Mouse (Mus musculus): ENCODE results near the gene Ptprh. TPM values are rescaled to one million over a fixed set of nuclear protein-coding genes. Genes with fewer than 3 reads are reported as not detected.
A peak's percentile ranks its signal among the peaks of the same experiment; 100 is the strongest.

Gene Ptprh
- polyA plus RNA-seq, 1 experiment = not detected

DNA sequence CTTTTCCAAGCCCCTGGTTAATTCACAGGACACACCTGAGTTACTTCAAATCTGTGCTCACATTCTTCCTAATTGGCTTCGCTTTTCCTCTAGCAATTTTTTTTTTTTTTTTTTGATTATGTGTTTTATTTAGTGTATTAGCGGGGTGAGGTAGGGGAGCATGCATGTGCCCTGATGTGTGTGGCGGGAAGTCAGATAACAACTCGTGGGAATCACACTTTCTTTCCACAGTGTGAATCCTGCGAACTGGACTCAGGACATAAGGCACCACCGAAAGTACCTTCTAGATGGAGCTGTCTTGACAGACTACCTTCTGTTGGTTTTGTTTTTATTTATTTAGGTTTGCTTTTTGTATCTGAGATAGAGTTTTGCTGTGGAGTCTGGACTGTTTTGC is 46.7 kb downstream of the Ptprh start:
- TF ChIP-seq POLR2A (IDR thresholded peaks at IDR 0.05; ENCODE audit: insufficient read depth, low read depth, low read length) (no peak), CTCF (IDR thresholded peaks at IDR 0.05; ENCODE audit: insufficient read depth, low read depth, low read length) (no peak)
- Histone ChIP-seq H3K27ac (ENCODE audit: insufficient read depth, low read depth, low read length) (no peak overlapping the region), H3K4me3 (ENCODE audit: insufficient read depth, low read depth, low read length) (no peak overlapping the region), H3K4me1 (ENCODE audit: control insufficient read depth, insufficient read depth, low read length) (peaks cover 2% of the 10 kb centered on the region; the same call in 1 of the 2 replicates)
- WGBS = 57% methylated on average over 6 of the region's 6 CpGs

DNA sequence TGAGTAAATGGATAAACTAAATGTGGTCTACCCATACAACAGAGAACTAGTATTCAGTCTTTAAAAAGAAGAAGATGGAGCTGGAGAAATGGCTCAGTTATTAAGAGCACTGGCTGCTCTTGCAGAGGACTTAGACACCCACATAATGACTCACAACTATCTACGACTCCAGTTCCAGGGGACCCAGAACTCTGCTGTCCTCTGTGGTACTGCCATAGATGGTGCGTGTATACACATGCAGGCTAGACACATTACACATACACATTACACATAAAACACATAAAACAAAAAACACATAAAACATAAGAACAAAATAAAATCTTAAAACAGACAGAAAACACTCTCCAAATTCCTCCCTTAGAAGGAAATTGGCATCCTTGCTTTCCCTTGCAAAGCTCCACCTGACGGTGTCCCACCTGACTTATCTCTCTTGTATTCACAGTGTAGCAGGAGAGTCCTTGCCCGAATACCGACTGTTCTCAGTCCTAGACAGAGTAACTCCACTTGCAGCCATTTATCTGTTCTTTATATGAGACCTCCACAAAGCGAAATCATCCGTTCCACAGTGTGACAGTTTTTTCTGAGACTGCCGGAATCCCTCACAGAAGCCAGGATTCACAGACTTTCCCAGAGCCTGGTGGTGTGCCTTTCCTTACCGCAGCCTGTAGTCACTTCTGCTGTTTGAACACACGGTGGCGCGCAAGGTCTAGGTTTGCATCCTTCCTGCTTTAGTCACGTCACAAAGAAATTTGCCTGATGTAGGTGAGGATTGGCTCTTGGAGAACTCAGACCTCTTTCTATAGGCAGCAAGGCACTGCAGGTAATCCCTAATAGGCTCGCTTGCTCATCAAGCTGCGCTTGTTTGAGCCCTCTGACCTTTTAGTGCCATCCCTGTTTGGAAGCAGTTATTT is 47.3 kb downstream of the Ptprh start:
- peak overlapping the region; percentile 65; the same call in 1 of the 2 replicates for H3K27ac ChIP-seq (ENCODE audit: insufficient read depth, low read depth, low read length)
- TF ChIP-seq POLR2A (IDR thresholded peaks at IDR 0.05; ENCODE audit: insufficient read depth, low read depth, low read length) (no peak), CTCF (IDR thresholded peaks at IDR 0.05; ENCODE audit: insufficient read depth, low read depth, low read length) (peak; percentile 86)
- H3K4me3 ChIP-seq (ENCODE audit: insufficient read depth, low read depth, low read length) = no peak overlapping the region
- H3K4me1 ChIP-seq (ENCODE audit: control insufficient read depth, insufficient read depth, low read length) = peaks cover 2% of the 10 kb centered on the region; the same call in 1 of the 2 replicates
- WGBS = 13% methylated on average over 15 of the region's 15 CpGs

DNA sequence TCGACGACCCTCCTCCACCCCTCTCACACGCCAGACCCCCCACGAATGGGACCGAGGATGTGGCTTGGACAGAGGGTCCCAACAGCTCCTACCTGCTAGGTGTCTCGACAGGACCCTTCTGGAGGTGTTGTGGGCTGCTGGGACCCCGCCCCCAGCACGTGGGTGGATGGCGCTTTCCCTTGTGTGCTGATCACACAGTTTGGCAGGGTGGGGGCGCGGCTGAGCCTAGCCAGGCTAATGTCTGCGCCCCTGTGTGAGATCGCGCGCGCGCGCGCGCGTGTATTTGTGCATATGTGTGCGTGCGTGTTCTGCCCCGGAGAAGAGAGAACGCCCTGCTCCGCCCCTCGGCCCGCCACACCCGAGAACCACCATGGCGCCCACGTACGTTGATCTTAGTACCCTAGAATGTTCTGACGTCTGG is 56.6 kb downstream of the Ptprh start, which contains the start of gene Syt5:
Gene Syt5 (minus strand): TSS at position 321 of the 421 bp plus-strand sequence.
- Histone ChIP-seq H3K4me3 (ENCODE audit: insufficient read depth, low read depth, low read length) (peak within 1 kb of the TSS; percentile 58), H3K27ac (ENCODE audit: insufficient read depth, low read depth, low read length) (peak within 1 kb of the TSS; percentile 85), H3K4me1 (ENCODE audit: control insufficient read depth, insufficient read depth, low read length) (peaks cover 10% of the 10 kb centered on the region)
- 5% methylated on average over 33 of the region's 33 CpGs for WGBS
- TF ChIP-seq POLR2A (IDR thresholded peaks at IDR 0.05; ENCODE audit: insufficient read depth, low read depth, low read length) (peak; percentile 35; the same call in 1 of the 2 replicates), CTCF (IDR thresholded peaks at IDR 0.05; ENCODE audit: insufficient read depth, low read depth, low read length) (no peak)

DNA sequence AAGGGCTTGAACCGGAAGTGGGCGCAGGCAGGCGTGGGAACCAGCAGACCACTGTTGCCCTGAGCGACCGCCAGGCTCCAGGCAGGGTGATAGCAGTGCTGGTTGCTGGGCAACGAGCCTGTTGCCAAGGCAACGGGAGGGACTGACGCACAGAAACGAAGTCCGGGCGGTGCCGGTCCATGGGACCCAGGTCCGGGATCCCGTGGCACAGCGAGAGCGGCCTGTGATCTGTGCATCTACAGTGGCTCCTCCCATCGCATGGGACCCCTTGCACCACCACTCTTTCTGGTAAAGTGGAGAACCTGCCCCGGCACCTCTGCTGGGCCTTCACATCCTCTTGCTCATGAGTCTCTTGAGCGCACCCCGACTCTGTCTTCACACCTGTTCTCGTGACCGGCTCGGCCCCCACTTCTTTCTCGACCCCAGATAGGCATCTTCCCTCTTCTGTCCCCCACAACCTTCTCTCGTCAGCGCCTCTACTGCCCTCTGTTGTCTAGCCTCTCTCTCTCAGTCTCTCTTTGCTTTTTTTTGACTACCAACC is 57.2 kb downstream of the Ptprh start:
- peaks cover 10% of the 10 kb centered on the region for H3K4me1 ChIP-seq (ENCODE audit: control insufficient read depth, insufficient read depth, low read length)
- peak overlapping the region; percentile 85 for H3K27ac ChIP-seq (ENCODE audit: insufficient read depth, low read depth, low read length)
- peak overlapping the region; percentile 58 for H3K4me3 ChIP-seq (ENCODE audit: insufficient read depth, low read depth, low read length)
- 1% methylated on average over 26 of the region's 26 CpGs for WGBS
- no peak for TF ChIP-seq CTCF (IDR thresholded peaks at IDR 0.05; ENCODE audit: insufficient read depth, low read depth, low read length)
- TF ChIP-seq POLR2A (IDR thresholded peaks at IDR 0.05; ENCODE audit: insufficient read depth, low read depth, low read length) = no peak; the same call in 1 of the 2 replicates

DNA sequence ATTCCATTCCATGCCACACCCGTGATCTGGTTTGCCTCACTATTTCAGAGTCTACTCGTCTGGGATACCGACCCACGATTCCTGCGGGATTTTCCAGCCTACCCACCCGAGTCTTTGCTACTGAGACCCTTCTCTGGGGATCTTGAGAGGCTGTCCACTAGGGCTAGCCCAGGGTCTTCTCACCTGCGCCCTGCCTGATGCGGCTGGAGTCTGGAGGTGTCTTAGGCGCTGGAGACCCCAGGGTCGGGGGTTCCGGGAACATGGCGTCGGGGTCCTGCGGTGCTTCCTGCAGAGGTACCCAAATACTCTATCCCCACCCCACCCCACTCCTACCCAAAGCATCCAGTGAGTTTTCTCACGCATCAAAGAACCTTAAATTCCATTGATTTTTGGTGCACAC is 57.8 kb downstream of the Ptprh start:
- Histone ChIP-seq H3K27ac (ENCODE audit: insufficient read depth, low read depth, low read length) (peak overlapping the region; percentile 85), H3K4me1 (ENCODE audit: control insufficient read depth, insufficient read depth, low read length) (peaks cover 10% of the 10 kb centered on the region), H3K4me3 (ENCODE audit: insufficient read depth, low read depth, low read length) (peak overlapping the region; percentile 58)
- WGBS = 51% methylated on average over 15 of the region's 15 CpGs
- no peak for TF ChIP-seq POLR2A (IDR thresholded peaks at IDR 0.05; ENCODE audit: insufficient read depth, low read depth, low read length)
- TF ChIP-seq CTCF (IDR thresholded peaks at IDR 0.05; ENCODE audit: insufficient read depth, low read depth, low read length) = no peak

DNA sequence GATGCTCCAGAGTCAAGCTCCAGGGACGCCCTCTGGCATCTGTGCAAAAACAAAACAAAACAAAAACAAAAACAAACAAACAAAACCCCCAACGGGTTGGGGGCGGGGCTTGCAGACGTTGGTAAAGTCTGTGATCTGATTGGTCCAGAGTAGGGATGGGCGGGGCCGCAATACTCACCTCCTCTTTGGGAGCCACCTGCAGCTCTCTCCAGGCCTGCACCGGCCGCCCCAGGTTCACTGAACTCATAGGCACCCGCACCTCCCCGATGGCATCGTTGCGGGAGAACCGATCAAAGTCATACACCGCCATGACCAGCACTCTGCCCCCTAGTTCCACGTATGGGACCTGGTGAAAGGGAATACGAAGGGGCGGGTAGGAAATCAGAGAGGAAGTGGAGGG is 61.8 kb downstream of the Ptprh start:
- 51% methylated on average over 17 of the region's 17 CpGs for WGBS
- Histone ChIP-seq H3K4me3 (ENCODE audit: insufficient read depth, low read depth, low read length) (no peak overlapping the region), H3K27ac (ENCODE audit: insufficient read depth, low read depth, low read length) (no peak overlapping the region), H3K4me1 (ENCODE audit: control insufficient read depth, insufficient read depth, low read length) (peaks cover 5% of the 10 kb centered on the region)
- TF ChIP-seq POLR2A (IDR thresholded peaks at IDR 0.05; ENCODE audit: insufficient read depth, low read depth, low read length) (no peak), CTCF (IDR thresholded peaks at IDR 0.05; ENCODE audit: insufficient read depth, low read depth, low read length) (no peak)

DNA sequence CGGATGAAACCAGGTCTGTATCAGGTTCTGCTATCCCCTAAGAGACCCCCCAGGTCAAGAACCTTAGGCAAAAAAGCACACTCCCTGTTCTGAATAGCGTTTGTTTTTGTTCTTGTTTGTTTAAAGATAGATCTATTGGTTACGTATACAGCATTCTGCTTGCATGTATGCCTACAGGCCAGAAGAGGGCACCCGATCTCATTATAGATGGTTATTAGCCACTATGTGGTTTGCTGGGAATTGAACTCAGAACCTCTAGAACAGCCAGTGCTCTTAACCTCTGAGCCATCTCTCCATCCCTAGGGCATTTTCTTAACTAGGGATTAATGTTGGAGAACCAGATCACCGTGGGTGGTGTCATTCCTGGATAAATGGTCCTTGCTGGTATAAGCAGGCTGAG is 62.5 kb downstream of the Ptprh start:
- TF ChIP-seq CTCF (IDR thresholded peaks at IDR 0.05; ENCODE audit: insufficient read depth, low read depth, low read length) = no peak
- no peak for TF ChIP-seq POLR2A (IDR thresholded peaks at IDR 0.05; ENCODE audit: insufficient read depth, low read depth, low read length)
- 58% methylated on average over 5 of the region's 5 CpGs for WGBS
- no peak overlapping the region for H3K4me3 ChIP-seq (ENCODE audit: insufficient read depth, low read depth, low read length)
- no peak overlapping the region for H3K27ac ChIP-seq (ENCODE audit: insufficient read depth, low read depth, low read length)
- H3K4me1 ChIP-seq (ENCODE audit: control insufficient read depth, insufficient read depth, low read length) = peaks cover 5% of the 10 kb centered on the region

DNA sequence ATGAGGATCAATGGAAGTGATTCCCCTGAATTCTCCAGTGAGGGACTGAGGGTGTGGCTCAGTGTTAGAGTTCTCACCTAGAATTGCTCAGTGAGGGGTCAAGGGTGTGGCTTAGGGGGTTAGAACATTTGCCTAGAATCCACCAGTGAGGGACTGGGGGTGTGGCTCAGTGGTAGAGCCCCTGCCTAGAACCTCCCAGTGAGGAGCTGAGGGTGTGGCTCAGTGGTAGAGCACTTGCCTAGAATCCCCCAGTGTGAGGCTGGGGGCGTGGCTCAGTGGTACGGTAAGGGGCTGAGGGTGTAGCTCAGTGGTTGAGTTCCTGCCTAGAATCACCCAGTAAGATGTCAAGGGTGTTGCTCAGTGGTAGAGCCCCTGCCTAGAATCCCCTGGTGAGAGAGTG is 64.8 kb downstream of the Ptprh start:
- WGBS = 65% methylated on average over 2 of the region's 2 CpGs
- TF ChIP-seq POLR2A (IDR thresholded peaks at IDR 0.05; ENCODE audit: insufficient read depth, low read depth, low read length) (no peak), CTCF (IDR thresholded peaks at IDR 0.05; ENCODE audit: insufficient read depth, low read depth, low read length) (no peak)
- no peaks in the 10 kb centered on the region for H3K4me1 ChIP-seq (ENCODE audit: control insufficient read depth, insufficient read depth, low read length)
- no peak overlapping the region for H3K27ac ChIP-seq (ENCODE audit: insufficient read depth, low read depth, low read length)
- no peak overlapping the region for H3K4me3 ChIP-seq (ENCODE audit: insufficient read depth, low read depth, low read length)

DNA sequence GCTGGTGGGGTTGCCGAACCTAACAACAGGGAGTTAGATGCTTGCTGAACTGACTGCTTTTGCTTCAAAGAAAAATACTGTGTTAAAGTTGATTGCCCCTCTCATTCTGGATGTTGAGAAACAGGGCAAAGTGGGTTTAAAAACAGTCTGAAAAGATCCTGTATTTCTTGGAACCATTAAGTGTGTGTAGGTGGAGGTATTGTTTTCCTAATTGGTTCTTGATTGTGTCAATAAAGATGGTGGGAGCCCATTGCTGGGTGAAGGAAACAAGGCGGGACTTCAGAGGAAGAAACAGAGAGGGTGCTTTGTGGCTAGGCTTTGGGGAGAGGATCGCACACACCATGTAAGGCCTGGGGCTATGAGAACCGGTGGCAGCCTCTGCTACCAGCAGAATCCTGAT is 66.7 kb downstream of the Ptprh start:
- Histone ChIP-seq H3K27ac (ENCODE audit: insufficient read depth, low read depth, low read length) (no peak overlapping the region), H3K4me1 (ENCODE audit: control insufficient read depth, insufficient read depth, low read length) (0 out of 2 replicates have a peak, but pooled peaks cover under 1% of the 10 kb centered on the region), H3K4me3 (ENCODE audit: insufficient read depth, low read depth, low read length) (no peak overlapping the region)
- WGBS = 45% methylated on average over 4 of the region's 4 CpGs
- no peak for TF ChIP-seq CTCF (IDR thresholded peaks at IDR 0.05; ENCODE audit: insufficient read depth, low read depth, low read length)
- no peak for TF ChIP-seq POLR2A (IDR thresholded peaks at IDR 0.05; ENCODE audit: insufficient read depth, low read depth, low read length)
